Comparison of ENCODE assay signal across 9 mouse cellular contexts in the genomic region with DNA sequence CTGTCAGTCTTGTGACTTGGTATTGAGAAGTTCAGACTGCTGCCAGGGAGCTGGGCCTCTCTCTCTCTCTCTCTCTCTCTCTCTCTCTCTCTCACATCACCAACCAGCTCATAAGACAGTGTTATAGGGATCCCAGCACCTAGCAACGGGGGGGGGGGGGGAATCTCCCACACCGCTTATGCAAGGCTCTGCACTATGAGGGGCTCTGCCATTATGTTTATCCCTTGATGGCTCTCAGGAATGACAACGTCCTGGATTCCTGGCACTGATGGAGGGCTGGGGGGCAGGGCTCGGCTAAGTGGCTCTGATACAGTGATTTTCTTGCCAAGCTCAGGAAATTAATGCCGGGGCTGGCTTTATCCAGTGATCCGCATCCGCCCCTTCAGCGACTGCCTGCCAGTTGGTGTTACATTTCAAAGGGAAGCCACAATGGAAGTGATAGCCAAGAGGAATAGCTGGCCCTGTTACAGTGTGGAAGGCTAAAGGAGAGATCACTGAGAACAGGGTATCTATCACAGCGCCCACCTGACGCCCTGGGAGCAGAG. TPM values are rescaled to one million over a fixed set of nuclear protein-coding genes. Genes with fewer than 3 reads are reported as not detected.
DNase-seq lines count a peak whose midpoint lies in the region; ATAC-seq and TF ChIP-seq lines count a peak whose summit lies in the region.
"Had no signal": no experiment of that assay in that cellular context is flagged by ENCODE, and none has a peak within 500 bp of the region (broad histone marks: within the 10 kb centered on the region; RNA-seq: fewer than 3 reads in every experiment).

No protein-coding gene starts in this region.

- no peaks in the 10 kb centered on the region for H3K36me3 ChIP-seq in lung, embryonic 14.5 days (ENCODE audit: insufficient read depth)
- H3K36me3 ChIP-seq in forebrain, embryonic 16.5 days (ENCODE audit: control insufficient read depth, insufficient read depth), result no peaks in the 10 kb centered on the region
- no peaks in the 10 kb centered on the region for H3K36me3 ChIP-seq in intestine, embryonic 16.5 days (ENCODE audit: control insufficient read depth, insufficient read depth, low read length)
- H3K36me3 ChIP-seq: liver, embryonic 15.5 days had no signal

- DNase-seq in lung, embryonic 14.5 days, result peak; percentile 85
- no peak for DNase-seq in lung, postnatal 25 days (ENCODE audit: low spot score)
- peak; percentile 95 for DNase-seq in kidney, adult 9 months
- peak; percentile 88 for DNase-seq in left cerebral cortex, postnatal 4 days
- peak; percentile 16 for DNase-seq in retina, adult 2 months (ENCODE audit: low read depth, low spot score)

- no peak overlapping the region for H3K9ac ChIP-seq in lung, embryonic 14.5 days
- H3K9ac ChIP-seq in forebrain, embryonic 16.5 days (replicated peaks; ENCODE audit: low read depth, low read length), result 0 out of 2 replicates have a peak overlapping the region, but pooled peaks have one; percentile 7
- H3K9ac ChIP-seq in intestine, embryonic 16.5 days (ENCODE audit: low read depth, low read length), result no peak overlapping the region
- H3K9ac ChIP-seq: liver, embryonic 15.5 days had no signal

- H3K4me3 ChIP-seq in lung, embryonic 14.5 days (ENCODE audit: low read depth, low read length), result no peak overlapping the region
- no peak overlapping the region for H3K4me3 ChIP-seq in forebrain, embryonic 16.5 days (replicated peaks; ENCODE audit: low read length)
- H3K4me3 ChIP-seq in intestine, embryonic 16.5 days (ENCODE audit: low read length), result no peak overlapping the region
- H3K4me3 ChIP-seq: liver, embryonic 15.5 days had no signal

- WGBS in lung, embryonic 14.5 days, result 1% methylated on average over 10 of the region's 10 CpGs
- under 1% methylated on average over 10 of the region's 10 CpGs for WGBS in forebrain, embryonic 16.5 days
- 26% methylated on average over 10 of the region's 10 CpGs for WGBS in intestine, embryonic 16.5 days

- no peak for TF ChIP-seq CTCF in lung, embryonic 14.5 days (IDR thresholded peaks at IDR 0.05; ENCODE audit: low read depth)

- ATAC-seq in lung, embryonic 14.5 days (ENCODE audit: insufficient read depth), result peak; percentile 80
- peak; percentile 84 for ATAC-seq in forebrain, embryonic 16.5 days
- no peak for ATAC-seq in inflammation-experienced regulatory T-cells, adult 6 months
- ATAC-seq in intestine, embryonic 16.5 days, result no peak

- no peaks in the 10 kb centered on the region for H3K27me3 ChIP-seq in lung, embryonic 14.5 days (ENCODE audit: insufficient read depth, low read length)
- no peaks in the 10 kb centered on the region for H3K27me3 ChIP-seq in forebrain, embryonic 16.5 days (replicated peaks; ENCODE audit: control insufficient read depth, insufficient read depth, low read length)
- no peaks in the 10 kb centered on the region for H3K27me3 ChIP-seq in intestine, embryonic 16.5 days (replicated peaks; ENCODE audit: control insufficient read depth, insufficient read depth, low read length)

- intact Hi-C loops in left cerebral cortex, postnatal 4 days (cut with DNase I), result no loop called here

- H3K27ac ChIP-seq in lung, embryonic 14.5 days (ENCODE audit: low read depth), result 0 out of 2 replicates have a peak overlapping the region, but pooled peaks have one; percentile 24
- peak overlapping the region; percentile 68 for H3K27ac ChIP-seq in forebrain, embryonic 16.5 days (ENCODE audit: low read length)
- no peak overlapping the region for H3K27ac ChIP-seq in intestine, embryonic 16.5 days (ENCODE audit: low read length)
- H3K27ac ChIP-seq: liver, embryonic 15.5 days had no signal

- H3K9me3 ChIP-seq in lung, embryonic 14.5 days (ENCODE audit: low read depth, low read length), result no peaks in the 10 kb centered on the region
- no peaks in the 10 kb centered on the region for H3K9me3 ChIP-seq in forebrain, embryonic 16.5 days (ENCODE audit: control insufficient read depth, low read length)
- H3K9me3 ChIP-seq in intestine, embryonic 16.5 days (ENCODE audit: control insufficient read depth, low read length), result no peaks in the 10 kb centered on the region
- H3K9me3 ChIP-seq: liver, embryonic 15.5 days had no signal

- peaks cover 30% of the 10 kb centered on the region for H3K4me1 ChIP-seq in lung, embryonic 14.5 days (ENCODE audit: insufficient read depth)
- H3K4me1 ChIP-seq in forebrain, embryonic 16.5 days (replicated peaks; ENCODE audit: control insufficient read depth, insufficient read depth, low read length), result peaks cover 29% of the 10 kb centered on the region
- H3K4me1 ChIP-seq in intestine, embryonic 16.5 days (ENCODE audit: control insufficient read depth, insufficient read depth, low read length), result peaks cover 30% of the 10 kb centered on the region

- H3K4me2 ChIP-seq in lung, embryonic 14.5 days, result peak overlapping the region; percentile 44; the same call in 1 of the 2 replicates
- peak overlapping the region; percentile 36 for H3K4me2 ChIP-seq in forebrain, embryonic 16.5 days (ENCODE audit: low read length)
- no peak overlapping the region for H3K4me2 ChIP-seq in intestine, embryonic 16.5 days (ENCODE audit: low read depth, low read length)
- H3K4me2 ChIP-seq: liver, embryonic 15.5 days had no signal

RNA-seq across cellular contexts. Expression of a gene that starts 38.7 kb away (rescaled TPM):
- 4.2 and 7.5 TPM in 2 replicates for polyA plus RNA-seq in lung, embryonic 14.5 days (2014; fragmentation: Nextera tagmentation; extraction: Ambion mirVana)
- polyA plus RNA-seq in forebrain, embryonic 16.5 days (2015; fragmentation: Nextera tagmentation; extraction: Ambion mirVana), result 1.1 and 1.3 TPM in 2 replicates
- total RNA-seq in left cerebral cortex, postnatal 4 days (2021), result 10 to 100 TPM in 1 of 2 experiments, 1 to 10 TPM in 1; 9.4 to 13.1 TPM
- polyA plus RNA-seq in inflammation-experienced regulatory T-cells, adult 6 months (2017; shearing (Covaris generic)), result under 1 TPM in 1 of 3 experiments, not detected in 2; 0.11 TPM
- 4.5 and 5.1 TPM in 2 replicates for polyA plus RNA-seq in intestine, embryonic 16.5 days (2015; fragmentation: Nextera tagmentation; extraction: Ambion mirVana)

Comparison
In these comparisons a context has a peak if more than half of its experiments do, and no peak if none do; other contexts are left out.
1. ATAC-seq: peak in lung, embryonic 14.5 days (single experiment) and forebrain, embryonic 16.5 days (single experiment); none in inflammation-experienced regulatory T-cells, adult 6 months (single experiment) and intestine, embryonic 16.5 days (single experiment).